Mouse (Mus musculus): Measurements from ENCODE around the gene Tiam1. TPM values are rescaled to one million over a fixed set of nuclear protein-coding genes. Genes with fewer than 3 reads are reported as not detected.
A peak's percentile ranks its signal among the peaks of the same experiment; 100 is the strongest.

The Tiam1 gene
- polyA plus RNA-seq, 1 experiment from 2014 or later: 10.7 TPM

DNA sequence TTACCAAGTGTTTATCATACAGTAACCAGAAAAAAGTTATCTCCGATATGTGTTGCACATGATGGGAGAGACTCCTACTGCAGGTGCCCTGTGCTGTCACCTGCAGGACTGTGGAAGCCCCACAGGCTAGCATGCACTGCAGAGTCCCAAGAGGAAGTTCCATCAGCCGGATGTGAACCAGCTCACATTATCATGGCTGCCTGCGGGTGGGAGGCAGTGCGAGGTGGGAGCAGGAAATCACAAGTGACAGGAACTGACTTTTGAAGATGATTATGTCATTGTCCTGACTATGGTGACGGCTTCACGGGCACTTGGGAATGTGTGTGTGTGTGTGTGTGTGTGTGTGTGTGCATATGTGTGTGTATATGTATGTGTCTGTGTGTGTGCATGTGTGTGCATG lies 333.2 kb downstream of the Tiam1 start:
- no peak overlapping the region for H3K4me3 ChIP-seq
- H3K27ac ChIP-seq (replicated peaks): no peak overlapping the region
- WGBS: 77% methylated on average over 6 of the region's 6 CpGs
- H3K4me1 ChIP-seq: 0 out of 2 replicates have a peak, but pooled peaks cover 4% of the 10 kb centered on the region
- ATAC-seq (ENCODE audit: extremely low read depth, insufficient number of reproducible peaks, low FRiP score, low TSS enrichment): no peak
- H3K9me3 ChIP-seq: no peaks in the 10 kb centered on the region
- H3K27me3 ChIP-seq (replicated peaks): no peaks in the 10 kb centered on the region
- H3K9ac ChIP-seq: no peak overlapping the region
- H3K4me2 ChIP-seq: no peak overlapping the region
- peaks cover 21% of the 10 kb centered on the region for H3K36me3 ChIP-seq

DNA sequence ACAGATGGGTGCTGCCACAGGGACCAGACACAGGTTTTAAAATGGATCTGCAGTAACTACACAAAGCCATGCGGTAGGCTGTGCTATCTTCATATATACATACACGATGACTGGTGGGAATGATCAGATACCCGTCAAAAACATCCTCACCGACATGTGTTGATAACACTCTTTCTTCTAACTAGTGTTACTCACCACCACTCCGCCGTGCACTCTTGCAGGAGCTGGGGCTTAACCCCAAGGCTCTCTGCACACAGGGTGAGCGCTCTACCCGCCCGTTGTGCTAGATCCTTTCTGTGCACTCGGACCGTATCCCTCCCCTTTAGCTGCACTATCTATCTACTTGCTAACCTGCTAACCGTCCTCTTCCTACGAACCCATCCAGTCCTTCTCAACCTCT lies 335.4 kb downstream of the Tiam1 start:
- Histone ChIP-seq H3K4me2 (no peak overlapping the region), H3K27ac (replicated peaks) (no peak overlapping the region), H3K36me3 (peaks cover 41% of the 10 kb centered on the region), H3K4me1 (0 out of 2 replicates have a peak, but pooled peaks cover 4% of the 10 kb centered on the region), H3K27me3 (replicated peaks) (no peaks in the 10 kb centered on the region), H3K9me3 (no peaks in the 10 kb centered on the region; the same call in 1 of the 2 replicates), H3K4me3 (no peak overlapping the region), H3K9ac (no peak overlapping the region)
- WGBS: 51% methylated on average over 13 of the region's 13 CpGs
- no peak for ATAC-seq (ENCODE audit: extremely low read depth, insufficient number of reproducible peaks, low FRiP score, low TSS enrichment)

DNA sequence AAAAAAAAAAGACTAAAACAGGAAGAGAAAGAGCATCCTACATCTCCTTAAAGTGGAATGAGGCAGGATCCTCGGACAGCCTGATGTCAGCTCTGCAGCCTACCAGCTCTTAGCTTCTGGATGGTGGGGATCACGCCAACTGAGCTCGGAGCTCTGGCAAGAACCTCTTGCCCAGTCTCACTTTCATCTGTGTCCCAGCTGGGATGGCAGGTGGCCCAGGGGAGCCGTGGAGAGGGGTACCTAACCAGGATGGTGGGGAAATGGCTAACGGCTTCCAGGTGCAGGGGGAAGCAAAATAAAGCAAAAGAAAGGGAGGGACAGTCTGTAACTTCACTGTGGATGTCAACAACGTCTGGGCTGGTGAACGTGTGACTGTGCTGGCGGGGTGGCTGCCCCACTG lies 337.6 kb downstream of the Tiam1 start:
- Histone ChIP-seq H3K9ac (no peak overlapping the region), H3K36me3 (peaks cover 41% of the 10 kb centered on the region), H3K27ac (replicated peaks) (no peak overlapping the region), H3K4me1 (0 out of 2 replicates have a peak, but pooled peaks cover 4% of the 10 kb centered on the region), H3K27me3 (replicated peaks) (no peaks in the 10 kb centered on the region), H3K4me3 (no peak overlapping the region), H3K4me2 (no peak overlapping the region), H3K9me3 (no peaks in the 10 kb centered on the region; the same call in 1 of the 2 replicates)
- no peak for ATAC-seq (ENCODE audit: extremely low read depth, insufficient number of reproducible peaks, low FRiP score, low TSS enrichment)
- WGBS: 68% methylated on average over 8 of the region's 8 CpGs

DNA sequence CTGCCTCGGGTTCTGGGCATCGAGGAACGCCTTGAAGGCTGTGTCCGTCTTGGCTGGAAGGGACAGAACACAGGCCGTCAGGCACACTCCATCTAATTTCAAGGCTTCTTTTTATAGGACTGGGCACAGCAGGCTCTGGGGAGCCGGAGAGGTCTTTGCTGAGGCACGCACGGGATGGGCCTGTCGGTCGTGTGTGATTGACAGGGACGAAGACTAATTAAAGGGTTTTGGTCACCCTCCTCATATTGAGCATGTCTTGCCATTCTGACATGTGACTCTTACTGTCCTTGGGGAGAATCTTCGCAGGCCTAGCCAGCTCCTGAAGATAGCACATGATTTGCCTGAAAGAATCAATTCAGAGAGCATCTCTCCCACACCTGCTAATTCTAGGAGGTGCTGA lies 338.4 kb downstream of the Tiam1 start:
- ATAC-seq (ENCODE audit: extremely low read depth, insufficient number of reproducible peaks, low FRiP score, low TSS enrichment): no peak
- WGBS: 77% methylated on average over 12 of the region's 12 CpGs
- Histone ChIP-seq H3K4me3 (no peak overlapping the region), H3K27ac (replicated peaks) (no peak overlapping the region), H3K9ac (no peak overlapping the region), H3K4me2 (no peak overlapping the region), H3K36me3 (peaks cover 36% of the 10 kb centered on the region), H3K27me3 (replicated peaks) (no peaks in the 10 kb centered on the region), H3K9me3 (no peaks in the 10 kb centered on the region; the same call in 1 of the 2 replicates), H3K4me1 (0 out of 2 replicates have a peak, but pooled peaks cover 4% of the 10 kb centered on the region)

DNA sequence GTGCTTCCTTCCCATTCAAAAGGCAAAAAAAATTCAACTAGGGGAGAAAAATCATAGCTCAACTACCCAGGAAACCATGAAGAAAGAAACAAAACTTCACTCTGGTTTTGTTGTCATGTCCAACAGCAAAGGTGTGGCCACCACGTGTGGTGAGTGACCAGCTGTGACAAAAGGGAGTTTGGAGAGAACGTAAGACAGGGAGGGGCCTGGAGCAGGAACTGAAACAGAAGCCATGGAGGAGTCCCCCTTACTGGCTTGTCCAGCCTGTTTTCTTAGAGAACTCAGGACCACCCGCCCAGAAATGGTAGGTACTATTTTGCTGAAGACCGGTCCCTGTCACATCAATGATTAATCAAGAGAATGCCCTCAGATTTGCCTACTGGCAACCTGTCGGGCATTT lies 342.1 kb downstream of the Tiam1 start:
- no peak overlapping the region for H3K27ac ChIP-seq (replicated peaks)
- no peak overlapping the region for H3K9ac ChIP-seq
- ATAC-seq (ENCODE audit: extremely low read depth, insufficient number of reproducible peaks, low FRiP score, low TSS enrichment): no peak
- WGBS: 88% methylated on average over 5 of the region's 5 CpGs
- no peaks in the 10 kb centered on the region for H3K27me3 ChIP-seq (replicated peaks)
- H3K4me1 ChIP-seq: peaks cover 10% of the 10 kb centered on the region
- no peaks in the 10 kb centered on the region; the same call in 1 of the 2 replicates for H3K9me3 ChIP-seq
- H3K36me3 ChIP-seq: peaks cover 40% of the 10 kb centered on the region
- no peak overlapping the region for H3K4me3 ChIP-seq
- H3K4me2 ChIP-seq: no peak overlapping the region

DNA sequence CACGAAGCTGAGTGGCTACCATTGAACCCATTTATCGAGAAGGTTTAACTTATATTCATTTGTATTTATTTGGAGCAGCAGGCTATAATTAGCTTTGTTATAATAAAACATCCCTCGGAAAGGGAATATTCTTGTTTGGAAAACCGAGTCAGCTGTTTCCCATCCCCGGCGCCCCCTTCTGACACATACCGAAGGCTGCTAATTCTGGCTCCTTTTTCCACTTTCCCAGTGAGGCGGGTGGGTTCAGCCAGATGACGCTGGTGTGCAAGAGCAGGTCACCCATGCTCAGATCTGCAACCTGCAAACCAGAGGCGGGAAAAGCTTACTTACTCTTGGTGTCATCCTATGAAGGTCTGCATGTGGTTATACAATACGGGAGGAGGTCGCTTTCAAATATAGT lies 343.8 kb downstream of the Tiam1 start:
- Histone ChIP-seq H3K4me1 (peaks cover 10% of the 10 kb centered on the region), H3K4me3 (no peak overlapping the region), H3K4me2 (no peak overlapping the region), H3K27ac (replicated peaks) (no peak overlapping the region), H3K9me3 (no peaks in the 10 kb centered on the region; the same call in 1 of the 2 replicates), H3K36me3 (peaks cover 40% of the 10 kb centered on the region), H3K27me3 (replicated peaks) (no peaks in the 10 kb centered on the region), H3K9ac (no peak overlapping the region)
- WGBS: 62% methylated on average over 12 of the region's 12 CpGs
- no peak for ATAC-seq (ENCODE audit: extremely low read depth, insufficient number of reproducible peaks, low FRiP score, low TSS enrichment)

DNA sequence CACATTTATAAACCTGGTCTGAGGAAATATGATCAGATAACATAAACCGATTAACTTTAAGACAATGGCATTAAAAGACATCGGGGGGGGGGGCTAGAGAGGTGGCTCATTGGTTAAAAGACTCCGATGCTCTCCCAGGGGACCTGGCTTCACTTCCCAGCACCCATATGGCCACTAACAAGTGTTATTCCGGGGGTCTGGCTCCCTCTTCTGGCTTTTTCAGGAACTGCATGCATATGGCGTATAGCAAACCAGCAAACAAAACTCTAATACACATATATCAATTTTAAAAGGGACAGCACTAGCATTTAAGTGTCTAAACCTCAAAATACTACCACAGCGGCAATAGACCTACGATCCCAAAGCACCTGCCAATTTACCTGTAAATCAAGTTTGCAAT lies 347.0 kb downstream of the Tiam1 start:
- ATAC-seq (ENCODE audit: extremely low read depth, insufficient number of reproducible peaks, low FRiP score, low TSS enrichment): no peak
- H3K4me3 ChIP-seq: no peak overlapping the region
- no peak overlapping the region for H3K27ac ChIP-seq (replicated peaks)
- H3K4me1 ChIP-seq: peaks cover 10% of the 10 kb centered on the region
- H3K9ac ChIP-seq: no peak overlapping the region
- H3K4me2 ChIP-seq: no peak overlapping the region
- no peaks in the 10 kb centered on the region for H3K9me3 ChIP-seq
- peaks cover 39% of the 10 kb centered on the region for H3K36me3 ChIP-seq
- 88% methylated on average over 7 of the region's 7 CpGs for WGBS
- no peaks in the 10 kb centered on the region for H3K27me3 ChIP-seq (replicated peaks)

DNA sequence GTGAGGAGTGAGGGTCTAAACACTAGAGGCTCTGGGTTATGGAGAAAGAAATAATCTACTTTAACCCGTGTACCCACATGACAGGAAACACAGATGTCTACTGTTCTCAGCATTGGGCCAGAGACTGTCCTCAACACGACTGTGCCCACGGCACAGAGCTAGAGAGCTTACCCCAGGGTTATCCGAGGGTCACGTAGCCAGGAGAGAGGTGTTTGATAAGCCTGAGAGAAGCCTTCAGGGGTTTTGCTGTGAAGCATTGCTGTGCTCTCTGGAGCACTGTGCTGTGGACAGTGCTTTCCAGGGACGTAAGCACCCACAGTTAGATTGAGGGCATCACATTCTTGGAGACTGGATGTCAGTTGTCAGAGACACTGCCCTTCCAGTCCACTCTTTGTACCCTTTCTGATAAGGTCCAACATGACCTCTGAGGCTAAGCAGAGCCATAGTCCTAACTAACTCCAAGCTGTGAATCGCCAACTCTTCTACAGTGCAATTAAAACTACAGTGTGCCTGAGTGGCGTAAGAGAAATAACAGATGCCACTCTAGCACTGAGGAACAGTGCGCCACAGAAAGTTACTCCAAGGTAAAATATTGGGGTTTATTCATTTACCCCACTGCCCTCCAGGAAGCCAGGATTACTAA lies 353.7 kb downstream of the Tiam1 start:
- no peaks in the 10 kb centered on the region for H3K27me3 ChIP-seq (replicated peaks)
- peak overlapping the region; percentile 74 for H3K27ac ChIP-seq (replicated peaks)
- no peak overlapping the region for H3K9ac ChIP-seq
- H3K4me3 ChIP-seq: no peak overlapping the region
- H3K4me2 ChIP-seq: peak overlapping the region; percentile 24
- peaks cover 37% of the 10 kb centered on the region for H3K36me3 ChIP-seq
- WGBS: 26% methylated on average over 9 of the region's 9 CpGs
- H3K4me1 ChIP-seq: peaks cover 22% of the 10 kb centered on the region
- peak; percentile 53; the same call in 1 of the 2 replicates for ATAC-seq (ENCODE audit: extremely low read depth, insufficient number of reproducible peaks, low FRiP score, low TSS enrichment)
- H3K9me3 ChIP-seq: no peaks in the 10 kb centered on the region

DNA sequence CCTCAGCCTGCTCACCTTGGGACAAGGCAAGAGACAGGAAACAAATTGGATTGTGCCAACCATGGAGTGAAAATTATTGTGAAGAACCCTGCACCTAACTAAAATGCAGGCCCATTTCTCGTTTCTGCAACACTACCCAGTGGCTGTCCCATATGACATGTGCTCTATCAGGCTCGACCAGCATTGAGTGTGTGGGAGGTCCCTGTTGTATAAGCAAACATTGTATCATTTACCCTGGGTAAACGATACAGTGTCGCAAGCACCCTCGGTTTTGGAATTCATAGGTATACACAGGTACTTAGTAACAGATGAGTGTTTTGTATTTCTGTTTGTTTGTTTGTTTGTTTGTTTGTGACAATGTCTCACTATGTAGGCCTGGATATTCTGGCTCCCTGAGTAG lies 357.8 kb downstream of the Tiam1 start:
- H3K4me2 ChIP-seq: no peak overlapping the region

DNA sequence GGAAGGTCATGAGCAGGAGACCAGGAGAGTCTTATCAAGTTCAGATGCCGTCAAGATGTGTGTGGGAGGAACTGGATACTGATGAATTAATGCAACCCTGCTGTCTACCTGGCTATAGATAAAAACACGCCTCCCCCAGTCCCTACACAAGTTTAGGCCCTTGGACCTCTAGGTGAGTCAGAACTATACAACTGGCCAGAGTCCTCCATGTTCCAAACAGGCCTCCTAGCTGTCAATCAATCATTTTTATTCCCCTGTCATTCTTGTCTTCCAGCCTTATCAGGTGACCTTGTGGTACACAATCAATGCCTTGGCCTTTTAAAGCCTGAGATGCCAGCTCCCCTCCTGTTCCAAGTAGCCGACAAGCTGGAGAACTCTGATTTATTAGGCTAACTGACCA lies 363.9 kb downstream of the Tiam1 start:
- H3K4me2 ChIP-seq: no peak overlapping the region
- WGBS: 66% methylated on average over 3 of the region's 3 CpGs
- H3K9me3 ChIP-seq: 0 out of 2 replicates have a peak, but pooled peaks cover 6% of the 10 kb centered on the region
- H3K9ac ChIP-seq: no peak overlapping the region
- no peak for ATAC-seq (ENCODE audit: extremely low read depth, insufficient number of reproducible peaks, low FRiP score, low TSS enrichment)
- no peak overlapping the region for H3K4me3 ChIP-seq
- H3K36me3 ChIP-seq: no peaks in the 10 kb centered on the region
- no peaks in the 10 kb centered on the region for H3K4me1 ChIP-seq
- H3K27me3 ChIP-seq (replicated peaks): no peaks in the 10 kb centered on the region
- no peak overlapping the region for H3K27ac ChIP-seq (replicated peaks)

More for the DNA sequence above, 357.8 kb downstream of the Tiam1 start:
- H3K4me3 ChIP-seq: no peak overlapping the region
- H3K27ac ChIP-seq (replicated peaks): no peak overlapping the region
- no peak for ATAC-seq (ENCODE audit: extremely low read depth, insufficient number of reproducible peaks, low FRiP score, low TSS enrichment)
- H3K9ac ChIP-seq: no peak overlapping the region
- WGBS: 85% methylated on average over 5 of the region's 5 CpGs
- H3K4me1 ChIP-seq: peaks cover 21% of the 10 kb centered on the region
- H3K36me3 ChIP-seq: 0 out of 2 replicates have a peak, but pooled peaks cover 7% of the 10 kb centered on the region
- no peaks in the 10 kb centered on the region for H3K27me3 ChIP-seq (replicated peaks)
- H3K9me3 ChIP-seq: 0 out of 2 replicates have a peak, but pooled peaks cover 6% of the 10 kb centered on the region

DNA sequence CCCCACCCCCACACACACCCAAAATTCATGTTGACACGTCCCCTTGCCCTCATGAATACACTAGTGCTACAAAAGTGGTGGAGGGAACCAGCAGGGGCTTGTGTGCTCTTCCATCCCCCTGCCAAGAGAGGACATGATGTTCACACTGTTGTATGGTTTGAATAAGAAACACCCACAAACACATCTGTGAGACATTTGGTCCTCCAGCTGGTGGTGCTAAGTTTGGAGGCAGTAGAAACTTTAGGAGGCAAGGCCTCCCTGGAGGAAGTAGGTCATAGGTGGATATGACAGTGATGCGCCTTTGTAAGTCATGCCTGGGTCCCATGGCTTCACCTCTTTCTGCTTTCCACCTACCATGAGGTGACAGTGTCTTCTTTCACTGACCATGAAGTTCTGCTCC lies 366.1 kb downstream of the Tiam1 start:
- Histone ChIP-seq H3K4me1 (0 out of 2 replicates have a peak, but pooled peaks cover 3% of the 10 kb centered on the region), H3K9ac (no peak overlapping the region), H3K27me3 (replicated peaks) (peaks cover 5% of the 10 kb centered on the region), H3K9me3 (no peaks in the 10 kb centered on the region), H3K36me3 (no peaks in the 10 kb centered on the region), H3K27ac (replicated peaks) (no peak overlapping the region), H3K4me3 (no peak overlapping the region), H3K4me2 (no peak overlapping the region)
- ATAC-seq (ENCODE audit: extremely low read depth, insufficient number of reproducible peaks, low FRiP score, low TSS enrichment): no peak
- WGBS: 82% methylated on average over 2 of the region's 2 CpGs

DNA sequence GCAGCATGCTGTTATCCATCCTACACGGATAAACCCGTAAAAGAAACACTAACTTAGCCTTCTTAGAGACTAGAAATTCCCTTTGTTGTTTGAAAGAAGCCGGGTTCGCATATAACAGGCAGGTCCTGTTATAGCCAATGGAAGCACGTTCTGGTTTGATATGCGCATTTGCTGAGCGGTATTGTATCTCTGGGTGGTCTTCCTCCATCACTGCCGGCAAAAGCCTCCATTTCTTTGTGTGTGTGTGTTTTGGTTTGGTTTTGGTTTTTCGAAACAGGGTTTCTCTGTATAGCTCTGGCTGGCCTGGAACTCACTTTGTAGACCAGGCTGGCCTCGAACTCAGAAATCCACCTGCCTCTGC lies 369.0 kb downstream of the Tiam1 start:
- peaks cover 5% of the 10 kb centered on the region for H3K27me3 ChIP-seq (replicated peaks)
- no peak overlapping the region for H3K27ac ChIP-seq (replicated peaks)
- no peak overlapping the region for H3K9ac ChIP-seq
- H3K36me3 ChIP-seq: peaks cover 4% of the 10 kb centered on the region; the same call in 1 of the 2 replicates
- H3K4me1 ChIP-seq: 0 out of 2 replicates have a peak, but pooled peaks cover 3% of the 10 kb centered on the region
- H3K4me2 ChIP-seq: peak overlapping the region; percentile 90
- no peak for ATAC-seq (ENCODE audit: extremely low read depth, insufficient number of reproducible peaks, low FRiP score, low TSS enrichment)
- peak overlapping the region; percentile 49; the same call in 1 of the 2 replicates for H3K4me3 ChIP-seq
- WGBS: 35% methylated on average over 10 of the region's 10 CpGs
- H3K9me3 ChIP-seq: peaks cover 10% of the 10 kb centered on the region
